Mouse (Mus musculus) skeletal muscle tissue, postnatal 0 days (tissue): ENCODE data around the gene Ahdc1. TPM values are rescaled to one million over a fixed set of nuclear protein-coding genes. Genes with fewer than 3 reads are reported as not detected.

Source experiments
- polyA plus RNA-seq: library from polyadenylated mRNA; unstranded; fragments of >200 nt; fragmentation: Nextera tagmentation; extraction: Ambion mirVana; gene quantifications from 2 replicates; pipeline ENCODE4 v1.2.1, GENCODE M21; 2015

Ahdc1 gene
- 8.2 and 9.6 TPM in 2 replicates for polyA plus RNA-seq

DNA sequence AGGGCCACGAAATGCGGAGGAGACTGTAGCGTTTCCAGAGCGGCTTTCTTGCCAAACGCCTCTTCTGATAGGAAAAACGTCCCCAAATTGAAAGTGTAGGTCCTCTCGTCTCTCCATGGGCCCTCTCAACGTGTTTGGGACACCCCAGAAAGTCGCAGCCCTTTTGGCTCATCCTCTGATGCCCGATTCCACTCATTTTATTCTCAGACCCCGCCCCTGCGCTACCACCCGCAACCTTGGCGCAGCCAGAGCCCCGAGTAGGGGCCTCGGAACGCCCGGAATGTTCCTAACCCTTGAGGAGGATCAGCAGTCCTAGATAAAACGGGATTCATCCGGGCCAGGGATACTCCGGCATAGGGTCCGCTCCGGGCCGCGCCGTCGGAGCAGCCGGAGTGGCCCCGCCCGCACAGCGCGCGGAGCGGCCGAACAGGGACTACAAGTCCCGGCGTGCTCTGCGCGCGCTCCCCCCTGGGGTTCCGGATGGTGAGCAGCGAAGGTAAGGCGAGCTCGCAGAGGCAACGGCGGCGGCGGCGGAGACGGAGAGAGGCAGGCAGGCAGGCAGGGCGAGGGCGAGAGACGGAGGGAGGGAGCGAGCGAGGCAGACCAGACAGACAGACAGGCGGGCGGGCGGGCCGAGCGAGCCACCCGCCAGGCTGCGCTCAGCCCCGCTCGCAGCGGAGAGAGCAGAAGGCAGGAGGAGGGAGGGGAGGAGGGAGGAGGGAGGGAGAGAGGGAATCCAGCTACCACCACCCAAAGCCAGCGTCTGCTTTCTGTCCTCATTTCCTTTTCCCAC lies at the start of gene Ahdc1:
TSS of gene Ahdc1 (plus strand) at position 233 of the 793 bp plus-strand sequence.

DNA sequence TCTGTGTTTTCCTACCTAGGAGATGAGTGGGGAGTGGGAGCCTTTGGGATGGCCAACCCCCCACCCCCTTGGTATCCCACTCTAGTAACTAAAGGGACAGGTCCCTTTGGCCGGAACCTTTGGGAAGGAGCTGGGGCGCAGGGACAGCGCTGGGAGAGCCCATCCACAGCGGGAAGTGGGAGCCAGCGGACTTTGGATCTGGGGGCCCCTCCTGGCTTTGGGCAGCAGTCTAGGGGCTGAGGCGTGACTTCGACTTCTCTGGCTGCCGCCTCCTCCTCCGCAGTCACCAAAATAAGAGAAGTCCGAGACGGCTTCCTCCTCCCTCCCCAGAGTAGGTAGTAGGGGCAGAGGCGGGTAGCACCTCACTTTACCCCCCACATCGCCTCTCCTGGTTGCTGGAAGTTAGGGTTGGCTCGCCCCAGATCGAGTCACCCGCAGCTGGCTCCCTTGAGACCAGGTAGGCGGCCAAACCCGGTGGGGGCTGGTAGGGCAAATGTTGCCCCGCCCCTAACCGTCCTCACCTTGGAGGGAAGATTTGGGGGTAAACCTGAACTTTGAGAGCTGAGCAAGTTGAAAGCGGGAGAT lies 37.2 kb upstream of the Ahdc1 start, which contains the start of gene Fgr:
TSS of gene Fgr (plus strand) at position 282 of the 585 bp plus-strand sequence.

Other genes starting within 250 kb of the Ahdc1 start
- gene Rpa2, start 242.9 kb upstream of the Ahdc1 start, polyA plus RNA-seq, result 28.8 and 33.2 TPM in 2 replicates
- gene Themis2, start 214.9 kb upstream of the Ahdc1 start, polyA plus RNA-seq, result 1.9 and 3.2 TPM in 2 replicates
- 14.5 and 16.5 TPM in 2 replicates for gene Ppp1r8, start 168.1 kb upstream of the Ahdc1 start, polyA plus RNA-seq
- gene Stx12, start 126.8 kb upstream of the Ahdc1 start, polyA plus RNA-seq, result 31.7 and 39.9 TPM in 2 replicates
- gene Fam76a, start 88.7 kb upstream of the Ahdc1 start, polyA plus RNA-seq, result 31.3 and 32.7 TPM in 2 replicates
- gene Fgr, start 37.2 kb upstream of the Ahdc1 start, polyA plus RNA-seq, result 0.21 and 0.37 TPM in 2 replicates
- 48.2 and 53.1 TPM in 2 replicates for gene Wasf2, start 119.2 kb downstream of the Ahdc1 start, polyA plus RNA-seq
- gene Cd164l2, start 200.9 kb downstream of the Ahdc1 start, polyA plus RNA-seq, result 0.27 and 1.1 TPM in 2 replicates
- gene Gpr3, start 201.3 kb downstream of the Ahdc1 start, polyA plus RNA-seq, result 0.07 TPM in 1 of 2 replicates, not detected in the other
- gene Map3k6, start 229.6 kb downstream of the Ahdc1 start, polyA plus RNA-seq, result 0.76 and 2.4 TPM in 2 replicates